Mouse (Mus musculus) embryonic facial prominence, embryonic 10.5 days (tissue): Measurements from ENCODE around the gene Setd6. TPM values are rescaled to one million over a fixed set of nuclear protein-coding genes. Genes with fewer than 3 reads are reported as not detected.

Experiments
- DNase-seq: peaks from one replicate; pipeline ENCODE4 v3.0.0-alpha.2; 2017; ENCODE audit warnings: low spot score
- H3K27ac ChIP-seq: fragments of 300-500 bp; sonication (generic); replicated peaks from 2 replicates; pipeline ENCODE4 v1.5.1; 2016; ENCODE audit warnings: mild to moderate bottlenecking
- H3K27me3 ChIP-seq: fragments of 300-500 bp; sonication (generic); replicated peaks from 2 replicates; pipeline ENCODE4 v1.6.1; 2016; ENCODE audit warnings: low read depth, mild to moderate bottlenecking; ENCODE audit not compliant: poor library complexity, severe bottlenecking
- H3K36me3 ChIP-seq: fragments of 300-500 bp; sonication (generic); replicated peaks from 2 replicates; pipeline ENCODE4 v1.6.1; 2016; ENCODE audit warnings: mild to moderate bottlenecking, moderate library complexity
- H3K4me1 ChIP-seq: fragments of 300-500 bp; sonication (generic); 2 replicates; pipeline ENCODE4 v1.6.1; 2016
- H3K4me3 ChIP-seq: fragments of 300-500 bp; sonication (generic); 2 replicates; pipeline ENCODE4 v1.5.1; 2016; ENCODE audit warnings: mild to moderate bottlenecking, moderate library complexity
- H3K9me3 ChIP-seq: fragments of 300-500 bp; sonication (generic); 2 replicates; pipeline ENCODE4 v1.6.1; 2016; ENCODE audit warnings: mild to moderate bottlenecking
- WGBS: fragments of 180-500 bp; shearing (Covaris S2); methylation state at CpG from one replicate; pipeline ENCODE4 v1.1.7; 2016; 5-methylcytosine and 5-hydroxymethylcytosine counted together
- microRNA-seq: library from miRNA; unstranded; fragments of <30 nt; microRNA quantifications from one replicate; pipeline ENCODE4, GENCODE M21; 2017
- polyA plus RNA-seq: library from polyadenylated mRNA; unstranded; fragments of >200 nt; fragmentation: Nextera tagmentation; extraction: Ambion mirVana; gene quantifications from 2 replicates; pipeline ENCODE4 v1.2.1, GENCODE M21; 2016

Setd6 gene
- polyA plus RNA-seq, 1 experiment from 2014 or later: 19.9 TPM

DNA sequence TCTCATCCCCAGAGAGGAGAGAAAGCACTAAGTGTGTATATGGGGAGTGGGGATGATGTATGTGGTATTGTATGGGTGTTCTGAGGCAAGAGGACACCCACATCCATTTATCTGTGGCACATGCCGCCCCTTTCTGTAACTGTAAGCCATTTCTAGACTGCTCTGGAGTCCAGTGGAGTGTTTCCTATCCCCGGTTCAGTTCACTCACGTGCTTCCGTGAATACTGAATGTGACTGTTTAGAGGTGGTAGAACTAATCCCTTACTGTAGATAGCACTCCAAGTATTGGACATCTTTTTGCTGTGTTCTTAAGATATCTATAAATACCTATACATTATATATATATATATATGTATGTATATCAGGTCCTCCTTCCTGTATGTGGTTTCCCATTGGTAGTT, 1.3 kb upstream of the Setd6 start:
- Histone ChIP-seq H3K27ac (no peak overlapping the region), H3K4me1 (peaks cover 20% of the 10 kb centered on the region), H3K4me3 (no peak overlapping the region), H3K27me3 (no peaks in the 10 kb centered on the region), H3K9me3 (no peaks in the 10 kb centered on the region), H3K36me3 (peaks cover 28% of the 10 kb centered on the region)
- 92% methylated on average over 4 of the region's 4 CpGs for WGBS
- DNase-seq: no peak

DNA sequence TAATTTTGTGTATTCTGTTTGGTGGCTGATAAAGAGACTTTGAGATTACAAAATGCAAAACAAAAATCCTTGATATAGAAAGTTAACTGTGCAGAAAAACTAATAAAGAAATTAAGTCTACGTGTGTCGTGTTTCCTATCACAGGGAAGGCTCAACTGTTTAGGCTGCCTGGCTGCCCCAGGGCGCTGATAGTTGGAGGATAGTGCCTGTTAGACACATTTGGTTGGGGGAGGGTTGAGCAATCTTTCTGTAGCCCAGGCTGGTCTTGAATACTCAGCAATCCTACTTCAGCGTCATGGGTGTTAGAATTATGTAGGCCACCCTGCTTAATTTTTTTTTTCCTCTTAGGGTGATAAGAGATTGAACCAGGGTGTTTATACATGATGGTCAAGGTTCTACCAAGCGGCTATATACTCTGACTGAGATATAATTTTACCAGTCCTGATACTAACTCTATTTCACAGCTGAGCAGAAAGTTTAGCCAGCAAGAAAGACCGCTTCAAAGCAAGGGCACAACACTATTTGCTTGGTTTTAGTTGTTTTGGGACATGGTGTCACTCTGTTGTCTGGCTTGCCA, 756 bp upstream of the Setd6 start:
- H3K4me1 ChIP-seq: peaks cover 20% of the 10 kb centered on the region
- 87% methylated on average over 6 of the region's 6 CpGs for WGBS
- DNase-seq: no peak
- H3K9me3 ChIP-seq: no peaks in the 10 kb centered on the region
- peaks cover 34% of the 10 kb centered on the region for H3K36me3 ChIP-seq
- H3K27ac ChIP-seq: peak overlapping the region; percentile 86; the same call in 1 of the 2 replicates
- H3K27me3 ChIP-seq: no peaks in the 10 kb centered on the region
- H3K4me3 ChIP-seq: peak overlapping the region; percentile 80

- 21% methylated on average over 21 of the region's 21 CpGs for WGBS
Measured at GRCm38 (mm10) chr8:95716546-95717335, 1.1 kb downstream of the Setd6 start.

DNA sequence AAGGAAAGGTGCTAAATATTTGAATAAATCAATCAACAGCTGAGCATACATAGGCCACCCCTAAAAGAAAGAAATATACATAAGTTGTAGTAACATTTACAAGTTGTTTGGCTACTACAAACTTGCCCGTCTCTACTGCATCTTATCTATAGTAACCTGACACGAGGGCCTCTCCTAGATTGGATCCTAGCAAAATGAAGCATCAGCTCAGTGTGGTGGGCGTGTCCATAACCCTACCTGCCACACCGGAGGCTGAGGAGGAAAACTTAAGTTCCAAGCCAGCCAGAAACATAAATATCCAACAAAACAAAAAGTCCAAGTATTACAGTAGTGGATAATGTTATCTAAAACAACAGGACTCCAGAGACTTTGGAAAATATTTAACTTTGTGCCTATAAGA, 11.9 kb downstream of the Setd6 start:
- H3K9me3 ChIP-seq: no peaks in the 10 kb centered on the region
- H3K36me3 ChIP-seq: peaks cover 99% of the 10 kb centered on the region
- no peak overlapping the region for H3K27ac ChIP-seq
- WGBS: 84% methylated on average over 4 of the region's 4 CpGs
- no peaks in the 10 kb centered on the region for H3K27me3 ChIP-seq
- H3K4me3 ChIP-seq: no peak overlapping the region
- H3K4me1 ChIP-seq: no peaks in the 10 kb centered on the region
- DNase-seq: no peak

More at GRCm38 (mm10) chr8:95716546-95717335, 1.1 kb downstream of the Setd6 start:
- peaks cover 52% of the 10 kb centered on the region for H3K36me3 ChIP-seq
- no peaks in the 10 kb centered on the region for H3K27me3 ChIP-seq
- H3K9me3 ChIP-seq: no peaks in the 10 kb centered on the region
- no peak for DNase-seq
- peaks cover 20% of the 10 kb centered on the region for H3K4me1 ChIP-seq
- peak overlapping the region; percentile 80 for H3K4me3 ChIP-seq
- H3K27ac ChIP-seq: peak overlapping the region; percentile 86

DNA sequence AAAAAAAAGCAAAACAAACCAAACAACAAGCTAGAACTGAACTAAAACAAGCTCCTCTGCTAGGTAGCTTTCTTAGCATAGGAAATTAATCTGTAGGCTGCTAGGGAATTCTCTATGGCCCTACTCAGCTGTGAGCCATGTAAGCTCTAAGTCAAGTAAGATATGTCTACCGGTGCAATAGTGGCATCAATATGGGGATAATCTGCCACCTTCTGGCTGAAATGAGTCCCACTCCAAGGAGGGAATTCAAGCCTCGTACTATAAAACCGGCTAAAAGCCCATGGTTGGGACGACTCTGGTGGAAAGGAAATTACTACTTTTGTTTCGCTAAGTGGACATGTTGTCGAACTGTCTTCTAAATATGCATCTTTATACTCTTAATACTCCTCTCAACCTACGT, 22.9 kb downstream of the Setd6 start:
- no peaks in the 10 kb centered on the region for H3K9me3 ChIP-seq
- no peaks in the 10 kb centered on the region for H3K27me3 ChIP-seq
- H3K4me1 ChIP-seq: no peaks in the 10 kb centered on the region
- H3K27ac ChIP-seq: no peak overlapping the region
- 80% methylated on average over 7 of the region's 7 CpGs for WGBS
- H3K36me3 ChIP-seq: peaks cover 100% of the 10 kb centered on the region
- no peak overlapping the region for H3K4me3 ChIP-seq
- DNase-seq: no peak

- H3K4me3 ChIP-seq: no peak overlapping the region
- WGBS: 93% methylated on average over 7 of the region's 7 CpGs
- DNase-seq: no peak
- no peak overlapping the region for H3K27ac ChIP-seq
- peaks cover 100% of the 10 kb centered on the region for H3K36me3 ChIP-seq
- H3K4me1 ChIP-seq: no peaks in the 10 kb centered on the region
- no peaks in the 10 kb centered on the region for H3K9me3 ChIP-seq
- H3K27me3 ChIP-seq: no peaks in the 10 kb centered on the region
Measured at GRCm38 (mm10) chr8:95741732-95742131, 26.1 kb downstream of the Setd6 start.

GRCm38 (mm10) chr8:95748028-95748427, 32.3 kb downstream of the Setd6 start:
- Histone ChIP-seq H3K4me1 (no peaks in the 10 kb centered on the region), H3K4me3 (no peak overlapping the region), H3K27me3 (no peaks in the 10 kb centered on the region), H3K9me3 (no peaks in the 10 kb centered on the region), H3K36me3 (peaks cover 100% of the 10 kb centered on the region), H3K27ac (no peak overlapping the region)
- no peak for DNase-seq
- WGBS: 92% methylated on average over 4 of the region's 4 CpGs

GRCm38 (mm10) chr8:95751924-95752323, 36.2 kb downstream of the Setd6 start:
- no peak for DNase-seq
- H3K27me3 ChIP-seq: no peaks in the 10 kb centered on the region
- H3K4me1 ChIP-seq: no peaks in the 10 kb centered on the region
- no peaks in the 10 kb centered on the region for H3K9me3 ChIP-seq
- H3K4me3 ChIP-seq: no peak overlapping the region
- WGBS: 98% methylated on average over 1 of the region's 1 CpGs
- H3K27ac ChIP-seq: no peak overlapping the region
- H3K36me3 ChIP-seq: peaks cover 100% of the 10 kb centered on the region

GRCm38 (mm10) chr8:95760323-95760722, 44.6 kb downstream of the Setd6 start:
- no peak overlapping the region for H3K4me3 ChIP-seq
- no peak overlapping the region for H3K27ac ChIP-seq
- no peaks in the 10 kb centered on the region for H3K4me1 ChIP-seq
- 89% methylated on average over 6 of the region's 6 CpGs for WGBS
- peaks cover 100% of the 10 kb centered on the region for H3K36me3 ChIP-seq
- H3K27me3 ChIP-seq: no peaks in the 10 kb centered on the region
- no peaks in the 10 kb centered on the region for H3K9me3 ChIP-seq
- no peak for DNase-seq

GRCm38 (mm10) chr8:95764133-95764532, 48.5 kb downstream of the Setd6 start:
- H3K9me3 ChIP-seq: no peaks in the 10 kb centered on the region
- H3K27ac ChIP-seq: no peak overlapping the region
- H3K27me3 ChIP-seq: no peaks in the 10 kb centered on the region
- WGBS: 95% methylated on average over 1 of the region's 1 CpGs
- no peaks in the 10 kb centered on the region for H3K4me1 ChIP-seq
- no peak overlapping the region for H3K4me3 ChIP-seq
- H3K36me3 ChIP-seq: peaks cover 100% of the 10 kb centered on the region
- DNase-seq: no peak

Small RNAs within 50 kb of the gene (microRNA-seq; reads per million reads assigned to microRNA genes)
- gene Mir7073: 1.2 reads per million

Other genes starting within 250 kb of the Setd6 start
- 12.6 and 15.2 TPM in 2 replicates for gene Csnk2a2, start 225.8 kb upstream of the Setd6 start, polyA plus RNA-seq
- 0.11 and 0.30 TPM in 2 replicates for gene Ccdc113, start 181.8 kb upstream of the Setd6 start, polyA plus RNA-seq
- gene Prss54, start 139.5 kb upstream of the Setd6 start, polyA plus RNA-seq: not detected in 2 replicates
- gene Gins3, start 82.4 kb upstream of the Setd6 start, polyA plus RNA-seq: 31.8 and 32.2 TPM in 2 replicates
- gene Ndrg4, start 38.9 kb upstream of the Setd6 start, polyA plus RNA-seq: 18.5 and 20.6 TPM in 2 replicates
- gene Cnot1, start 91.6 kb downstream of the Setd6 start, polyA plus RNA-seq: 112 and 114 TPM in 2 replicates
- 381 and 383 TPM in 2 replicates for gene Sap18b, start 109.5 kb downstream of the Setd6 start, polyA plus RNA-seq
- 18.3 and 18.4 TPM in 2 replicates for gene Slc38a7, start 137.7 kb downstream of the Setd6 start, polyA plus RNA-seq
- 183 and 187 TPM in 2 replicates for gene Got2, start 172.7 kb downstream of the Setd6 start, polyA plus RNA-seq